Mouse (Mus musculus) G1E (cell line): ENCODE measurements at regions not wholly inside any gene's neighbourhood (a gene's known extent, or its start where the extent isn't known, plus 50 kb on each side); places are given as distances from the start of the nearest gene placed in this dataset.

ENCODE experiments used
- CTCF ChIP-seq: IDR thresholded peaks from 2 replicates; pipeline ENCODE4 v1.5.1; 2012; ENCODE audit warnings: low read depth, low read length, inconsistent platforms, mixed read lengths
- GATA1 ChIP-seq: IDR thresholded peaks from 2 replicates; pipeline ENCODE4 v1.6.1; 2012; ENCODE audit warnings: borderline replicate concordance, low read length, inconsistent platforms, mixed read lengths
- TAL1 ChIP-seq: conservative IDR thresholded peaks from 2 replicates; pipeline ENCODE4 v1.6.1; 2012; ENCODE audit warnings: low read depth, low read length, inconsistent platforms, mixed read lengths

GRCm38 (mm10) chr10:8954003-8954402 is 68.1 kb upstream of the Sash1 start:
- TF ChIP-seq CTCF (no peak), GATA1 (no peak), TAL1 (no peak)
